ENCODE assay signal across 8 mouse cellular contexts in the genomic region with DNA sequence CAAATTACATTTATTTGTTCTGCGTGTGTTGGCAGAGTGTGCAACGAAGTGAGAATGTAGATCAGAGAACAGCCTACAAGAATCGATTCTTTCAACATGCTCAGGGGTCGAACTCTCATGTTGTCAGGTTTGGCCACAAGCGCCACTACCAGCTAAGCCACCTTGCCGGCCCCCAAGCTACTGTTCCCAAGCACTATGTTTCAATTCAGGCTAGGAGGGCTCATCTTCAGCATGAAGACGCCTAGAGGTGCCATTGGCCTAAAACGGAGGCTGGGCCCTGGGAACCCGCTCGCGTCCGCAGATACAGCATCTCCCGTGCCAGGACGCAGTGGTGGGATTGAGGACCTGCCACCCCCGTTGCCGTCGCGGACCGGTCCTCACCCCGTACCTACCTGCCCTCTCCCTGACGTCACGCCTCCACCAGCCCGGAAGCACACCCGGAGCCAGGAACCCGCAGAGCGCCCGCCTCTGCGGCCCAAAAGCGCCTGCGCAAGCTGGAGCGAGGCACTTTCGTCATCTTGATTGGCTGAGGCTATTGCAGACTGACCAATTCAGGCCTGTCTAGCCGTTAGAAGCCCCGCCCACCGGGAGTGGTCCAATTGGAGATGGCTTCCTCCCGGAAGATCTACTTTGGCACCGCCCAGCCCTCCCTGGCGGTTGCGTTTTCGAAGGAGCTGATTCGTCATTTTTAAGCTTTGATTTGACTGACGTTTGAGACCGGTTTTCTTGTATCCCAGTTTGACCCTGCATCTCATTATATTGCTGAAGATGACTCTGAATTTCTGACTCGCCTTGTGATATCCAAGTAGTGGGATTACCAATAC. TPM values are rescaled to one million over a fixed set of nuclear protein-coding genes. Genes with fewer than 3 reads are reported as not detected.
DNase-seq lines count a peak whose midpoint lies in the region; ATAC-seq and TF ChIP-seq lines count a peak whose summit lies in the region.

Gene Ccdc130, minus strand, starts transcription at position 431 of the 824 bp plus-strand sequence.

- intact Hi-C loops in gastrocnemius, adult 2 months (cut with DNase I): no loop called here
- intact Hi-C loops in left cerebral cortex, adult 2 months (cut with DNase I): loop anchor here (5.0 kb wide), 1 partner anchor 83 kb away; the partner anchor contains the start of gene Nanos3

- TF ChIP-seq CTCF in gastrocnemius, adult 2 months (IDR thresholded peaks at IDR 0.05): no peak
- no peak for TF ChIP-seq CTCF in hindbrain, postnatal 0 days (IDR thresholded peaks at IDR 0.05; ENCODE audit: low read depth)
- TF ChIP-seq CTCF in left cerebral cortex, adult 2 months (IDR thresholded peaks at IDR 0.05): no peak; the same call in 1 of the 2 replicates

- H3K27ac ChIP-seq in gastrocnemius, adult 2 months: peak within 1 kb of the TSS; percentile 94
- peak within 1 kb of the TSS; percentile 81 for H3K27ac ChIP-seq in hindbrain, postnatal 0 days
- peak within 1 kb of the TSS; percentile 89 for H3K27ac ChIP-seq in left cerebral cortex, adult 2 months

- no peaks in the 10 kb centered on the region for H3K27me3 ChIP-seq in hindbrain, postnatal 0 days (ENCODE audit: insufficient read depth, low read length)

- peak; percentile 97 for ATAC-seq in common myeloid progenitor, adult 5-6 weeks (replicated peaks; ENCODE audit: low read depth, poor library complexity, severe bottlenecking)
- ATAC-seq in hindbrain, postnatal 0 days: peak; percentile 99
- ATAC-seq in megakaryocyte, adult 5-6 weeks (ENCODE audit: poor library complexity, severe bottlenecking): peak; percentile 97

- peaks cover 5% of the 10 kb centered on the region for H3K4me1 ChIP-seq in hindbrain, postnatal 0 days (ENCODE audit: insufficient read depth, low read length)

- no peaks in the 10 kb centered on the region for H3K9me3 ChIP-seq in hindbrain, postnatal 0 days (ENCODE audit: low read length)

- peak within 1 kb of the TSS; percentile 82 for H3K9ac ChIP-seq in hindbrain, postnatal 0 days (replicated peaks; ENCODE audit: low read length)

- peak within 1 kb of the TSS; percentile 85 for H3K4me2 ChIP-seq in hindbrain, postnatal 0 days (ENCODE audit: low read depth, low read length)

- H3K4me3 ChIP-seq in gastrocnemius, adult 2 months: peak within 1 kb of the TSS; percentile 84
- H3K4me3 ChIP-seq in hindbrain, postnatal 0 days (ENCODE audit: low read length): peak within 1 kb of the TSS; percentile 80
- peak within 1 kb of the TSS; percentile 82 for H3K4me3 ChIP-seq in left cerebral cortex, adult 2 months

- WGBS in hindbrain, postnatal 0 days: under 1% methylated on average over 44 of the region's 44 CpGs

- peaks cover 14% of the 10 kb centered on the region for H3K36me3 ChIP-seq in hindbrain, postnatal 0 days (ENCODE audit: insufficient read depth, low read length)

- DNase-seq in ZHBTc4 (ENCODE audit: low read depth, low spot score): peak; percentile 100
- peak; percentile 100 for DNase-seq in gastrocnemius, adult 2 months
- peak; percentile 100 for DNase-seq in hindbrain, postnatal 0 days (ENCODE audit: low spot score)
- DNase-seq in left cerebral cortex, adult 2 months (ENCODE audit: extremely low spot score in 1 of 2, low spot score in 2 of 2): peak; percentile 98 to 100
- peak; percentile 100 for DNase-seq in right cerebral cortex, adult 2 months (ENCODE audit: low spot score in 2 of 2)
- peak; percentile 100 for DNase-seq in urinary bladder, postnatal 14 days (ENCODE audit: low spot score)

RNA-seq across cellular contexts. Expression of gene Ccdc130, which starts in this region (rescaled TPM):
- total RNA-seq in common myeloid progenitor, adult 5-6 weeks (2017): 9.1 and 9.8 TPM in 2 replicates
- 1 to 10 TPM; 7.7 to 9.1 TPM for total RNA-seq in gastrocnemius, adult 2 months (2021)
- total RNA-seq in hindbrain, postnatal 0 days (2014; rRNA removed): 6.0 and 7.5 TPM in 2 replicates
- polyA plus RNA-seq in hindbrain, postnatal 0 days (2015; fragmentation: Nextera tagmentation; extraction: Ambion mirVana): 12.4 and 12.9 TPM in 2 replicates
- 10 to 100 TPM; 27.7 to 35.5 TPM for total RNA-seq in left cerebral cortex, adult 2 months (2021)
- 18.7 and 22.8 TPM in 2 replicates for total RNA-seq in megakaryocyte, adult 5-6 weeks (2015)
- 17.8 and 22.5 TPM in 2 replicates for total RNA-seq in megakaryocyte, adult 5-6 weeks (2017)

Comparison
In these comparisons a context has a peak if more than half of its experiments do, and no peak if none do; other contexts are left out.
1. Peak in every context shown above with its lines: DNase-seq, ATAC-seq, H3K4me3 ChIP-seq and H3K27ac ChIP-seq.